Mouse (Mus musculus) liver, embryonic 13.5 days (tissue): Measurements from ENCODE around the gene Reln. TPM values are rescaled to one million over a fixed set of nuclear protein-coding genes. Genes with fewer than 3 reads are reported as not detected.

Experiments used
- ATAC-seq: fragments of 200-750 bp; cut with Nextera tagmentation; 2 replicates; pipeline ENCODE4 v1.8.0; 2017; ENCODE audit warnings: low read depth, mild to moderate bottlenecking, moderate number of reproducible peaks, moderate library complexity
- DNase-seq: peaks from one replicate; pipeline ENCODE4 v3.0.0; 2022
- H3K27ac ChIP-seq: fragments of 300-500 bp; sonication (generic); 2 replicates; pipeline ENCODE4 v1.5.1; 2015; ENCODE audit warnings: moderate library complexity, mild to moderate bottlenecking, inconsistent platforms
- H3K27me3 ChIP-seq: fragments of 300-500 bp; sonication (generic); 2 replicates; pipeline ENCODE4 v1.6.1; 2015; ENCODE audit warnings: mild to moderate bottlenecking, inconsistent platforms
- H3K36me3 ChIP-seq: fragments of 300-500 bp; sonication (generic); 2 replicates; pipeline ENCODE4 v1.6.1; 2015; ENCODE audit warnings: mild to moderate bottlenecking, inconsistent platforms
- H3K4me1 ChIP-seq: fragments of 300-500 bp; sonication (generic); replicated peaks from 2 replicates; pipeline ENCODE4 v1.6.1; 2015; ENCODE audit warnings: inconsistent platforms
- H3K4me2 ChIP-seq: fragments of 300-500 bp; sonication (generic); 2 replicates; pipeline ENCODE4 v1.6.1; 2015; ENCODE audit warnings: inconsistent platforms, mild to moderate bottlenecking, moderate library complexity
- H3K4me3 ChIP-seq: fragments of 300-500 bp; sonication (generic); replicated peaks from 2 replicates; pipeline ENCODE4 v1.5.1; 2015; ENCODE audit warnings: mild to moderate bottlenecking, inconsistent platforms
- H3K9ac ChIP-seq: fragments of 300-500 bp; sonication (generic); 2 replicates; pipeline ENCODE4 v1.6.1; 2015; ENCODE audit warnings: mild to moderate bottlenecking, inconsistent platforms
- H3K9me3 ChIP-seq: fragments of 300-500 bp; sonication (generic); replicated peaks from 2 replicates; pipeline ENCODE4 v1.6.1; 2016; ENCODE audit warnings: inconsistent platforms
- WGBS: fragments of 180-500 bp; shearing (Covaris S2); methylation state at CpG from one replicate; pipeline ENCODE4 v1.1.7; 2015; ENCODE audit not compliant: insufficient replicate concordance; 5-methylcytosine and 5-hydroxymethylcytosine counted together
- polyA plus RNA-seq: library from polyadenylated mRNA; unstranded; fragments of >200 nt; fragmentation: Nextera tagmentation; extraction: Ambion mirVana; gene quantifications from 2 replicates; pipeline ENCODE4 v1.2.1, GENCODE M21; 2015

Reln gene
- polyA plus RNA-seq: 22.5 and 23.6 TPM in 2 replicates

- H3K27me3 ChIP-seq: peaks cover 74% of the 10 kb centered on the region
- H3K27ac ChIP-seq: peak within 1 kb of the TSS; percentile 95
- H3K36me3 ChIP-seq: no peaks in the 10 kb centered on the region
- peaks cover 68% of the 10 kb centered on the region for H3K4me1 ChIP-seq
- H3K9ac ChIP-seq: peak within 1 kb of the TSS; percentile 92
- WGBS: 1% methylated on average over 66 of the region's 68 CpGs
- ATAC-seq: peak; percentile 56
- H3K9me3 ChIP-seq: no peaks in the 10 kb centered on the region
- peak within 1 kb of the TSS; percentile 79 for H3K4me3 ChIP-seq
- peak within 1 kb of the TSS; percentile 95 for H3K4me2 ChIP-seq
- DNase-seq: peak; percentile 48
Measured at GRCm38 (mm10) chr5:22344556-22344975, at the start of gene Reln. Gene Reln (minus strand): TSS chr5:22344702.

GRCm38 (mm10) chr5:22388502-22388901 is 44.0 kb upstream of the Reln start:
- peak; percentile 3 for DNase-seq
- Histone ChIP-seq H3K4me2 (no peak overlapping the region), H3K9ac (no peak overlapping the region), H3K4me3 (no peak overlapping the region), H3K4me1 (peaks cover 8% of the 10 kb centered on the region), H3K27me3 (peaks cover 2% of the 10 kb centered on the region; the same call in 1 of the 2 replicates), H3K9me3 (no peaks in the 10 kb centered on the region), H3K27ac (no peak overlapping the region), H3K36me3 (no peaks in the 10 kb centered on the region)
- peak; percentile 81 for ATAC-seq
- 53% methylated on average over 2 of the region's 2 CpGs for whole genome bisulfite sequencing

- ATAC-seq (no peak), DNase-seq (no peak)
- no peaks in the 10 kb centered on the region for H3K27me3 ChIP-seq
- no peaks in the 10 kb centered on the region for H3K9me3 ChIP-seq
- H3K9ac ChIP-seq: no peak overlapping the region
- no peaks in the 10 kb centered on the region for H3K36me3 ChIP-seq
- no peak overlapping the region for H3K4me3 ChIP-seq
- H3K4me2 ChIP-seq: no peak overlapping the region
- H3K27ac ChIP-seq: no peak overlapping the region
- H3K4me1 ChIP-seq: 0 out of 2 replicates have a peak, but pooled peaks cover 3% of the 10 kb centered on the region
- 55% methylated on average over 9 of the region's 9 CpGs for WGBS
Measured at GRCm38 (mm10) chr5:22360510-22360909, 16.0 kb upstream of the Reln start.

- Histone ChIP-seq H3K9me3 (no peaks in the 10 kb centered on the region), H3K27ac (peak overlapping the region; percentile 95), H3K4me2 (peak overlapping the region; percentile 50), H3K36me3 (no peaks in the 10 kb centered on the region), H3K4me1 (peaks cover 78% of the 10 kb centered on the region), H3K27me3 (peaks cover 39% of the 10 kb centered on the region), H3K9ac (peak overlapping the region; percentile 67), H3K4me3 (0 out of 2 replicates have a peak overlapping the region, but pooled peaks have one; percentile 2)
- peak; percentile 95 for DNase-seq
- 6% methylated on average over 3 of the region's 3 CpGs for WGBS
- ATAC-seq: peak; percentile 94
Measured at GRCm38 (mm10) chr5:22348412-22348811, 3.9 kb upstream of the Reln start.

GRCm38 (mm10) chr5:22347732-22348131 is 3.2 kb upstream of the Reln start:
- Histone ChIP-seq H3K36me3 (no peaks in the 10 kb centered on the region), H3K9me3 (no peaks in the 10 kb centered on the region), H3K4me3 (no peak overlapping the region), H3K27ac (peak overlapping the region; percentile 95), H3K27me3 (peaks cover 45% of the 10 kb centered on the region), H3K4me2 (peak overlapping the region; percentile 33), H3K9ac (peak overlapping the region; percentile 92), H3K4me1 (peaks cover 78% of the 10 kb centered on the region)
- no peak for DNase-seq
- ATAC-seq: peak; percentile 34
- 42% methylated on average over 2 of the region's 2 CpGs for WGBS

- Histone ChIP-seq H3K27me3 (peaks cover 61% of the 10 kb centered on the region), H3K36me3 (no peaks in the 10 kb centered on the region), H3K4me1 (peaks cover 77% of the 10 kb centered on the region), H3K9ac (peak overlapping the region; percentile 92), H3K4me3 (peak overlapping the region; percentile 79), H3K4me2 (peak overlapping the region; percentile 95), H3K9me3 (no peaks in the 10 kb centered on the region), H3K27ac (peak overlapping the region; percentile 95)
- DNase-seq: no peak
- no peak for ATAC-seq
- 34% methylated on average over 14 of the region's 14 CpGs for WGBS
Measured at GRCm38 (mm10) chr5:22345894-22346635, 1.6 kb upstream of the Reln start.

GRCm38 (mm10) chr5:22344976-22345651 is 612 bp upstream of the Reln start:
- Histone ChIP-seq H3K4me1 (peaks cover 74% of the 10 kb centered on the region), H3K4me3 (peak overlapping the region; percentile 79), H3K9me3 (no peaks in the 10 kb centered on the region), H3K27me3 (peaks cover 70% of the 10 kb centered on the region), H3K27ac (peak overlapping the region; percentile 95), H3K9ac (peak overlapping the region; percentile 92), H3K4me2 (peak overlapping the region; percentile 95), H3K36me3 (no peaks in the 10 kb centered on the region)
- DNase-seq (peak; percentile 46), ATAC-seq (peak; percentile 5; the same call in 1 of the 2 replicates)
- WGBS: 2% methylated on average over 58 of the region's 58 CpGs

- 1% methylated on average over 65 of the region's 65 CpGs for WGBS
- Histone ChIP-seq H3K4me3 (peak overlapping the region; percentile 79), H3K27ac (peak overlapping the region; percentile 63), H3K36me3 (no peaks in the 10 kb centered on the region), H3K9ac (peak overlapping the region; percentile 92), H3K4me1 (peaks cover 63% of the 10 kb centered on the region), H3K9me3 (no peaks in the 10 kb centered on the region), H3K4me2 (peak overlapping the region; percentile 95), H3K27me3 (peaks cover 76% of the 10 kb centered on the region)
- ATAC-seq: peak; percentile 2; the same call in 1 of the 2 replicates
- no peak for DNase-seq
Measured at GRCm38 (mm10) chr5:22343843-22344555, 503 bp downstream of the Reln start.

GRCm38 (mm10) chr5:22343536-22343842 is 1.0 kb downstream of the Reln start:
- Histone ChIP-seq H3K27me3 (peaks cover 80% of the 10 kb centered on the region), H3K4me3 (peak overlapping the region; percentile 79), H3K4me1 (peaks cover 58% of the 10 kb centered on the region), H3K4me2 (peak overlapping the region; percentile 95), H3K27ac (no peak overlapping the region), H3K36me3 (no peaks in the 10 kb centered on the region), H3K9ac (peak overlapping the region; percentile 92), H3K9me3 (no peaks in the 10 kb centered on the region)
- DNase-seq (no peak), ATAC-seq (no peak)
- 4% methylated on average over 10 of the region's 10 CpGs for WGBS

GRCm38 (mm10) chr5:22342461-22342860 is 2.0 kb downstream of the Reln start:
- Histone ChIP-seq H3K27ac (no peak overlapping the region), H3K9me3 (no peaks in the 10 kb centered on the region), H3K4me3 (peak overlapping the region; percentile 79), H3K4me2 (peak overlapping the region; percentile 95), H3K4me1 (peaks cover 47% of the 10 kb centered on the region), H3K27me3 (peaks cover 87% of the 10 kb centered on the region), H3K9ac (peak overlapping the region; percentile 39), H3K36me3 (no peaks in the 10 kb centered on the region)
- DNase-seq: no peak
- no peak for ATAC-seq
- 48% methylated on average over 7 of the region's 7 CpGs for WGBS

GRCm38 (mm10) chr5:22340991-22341390 is 3.5 kb downstream of the Reln start:
- 65% methylated on average over 8 of the region's 8 CpGs for WGBS
- Histone ChIP-seq H3K9me3 (no peaks in the 10 kb centered on the region), H3K9ac (no peak overlapping the region), H3K27me3 (peaks cover 76% of the 10 kb centered on the region), H3K27ac (no peak overlapping the region), H3K4me3 (0 out of 2 replicates have a peak overlapping the region, but pooled peaks have one; percentile 2), H3K36me3 (no peaks in the 10 kb centered on the region), H3K4me1 (peaks cover 33% of the 10 kb centered on the region), H3K4me2 (peak overlapping the region; percentile 32)
- ATAC-seq (no peak), DNase-seq (no peak)
